Mouse (Mus musculus) brain, embryonic 14.5 days (tissue): ENCODE results near the gene Rasa1.

Experiments used
- CTCF ChIP-seq: fragments of 200-500 bp; IDR thresholded peaks from 2 replicates; pipeline ENCODE4 v1.5.1; 2012; ENCODE audit warnings: inconsistent platforms, mild to moderate bottlenecking, moderate library complexity, borderline replicate concordance; ENCODE audit not compliant: insufficient read depth, insufficient read length; ENCODE audit errors: extremely low read depth
- POLR2A ChIP-seq: fragments of 200-500 bp; IDR thresholded peaks from 2 replicates; pipeline ENCODE4 v1.6.1; 2012; ENCODE audit warnings: mild to moderate bottlenecking, inconsistent platforms, borderline replicate concordance; ENCODE audit not compliant: poor library complexity, insufficient read depth, insufficient read length, severe bottlenecking; ENCODE audit errors: extremely low read depth

DNA sequence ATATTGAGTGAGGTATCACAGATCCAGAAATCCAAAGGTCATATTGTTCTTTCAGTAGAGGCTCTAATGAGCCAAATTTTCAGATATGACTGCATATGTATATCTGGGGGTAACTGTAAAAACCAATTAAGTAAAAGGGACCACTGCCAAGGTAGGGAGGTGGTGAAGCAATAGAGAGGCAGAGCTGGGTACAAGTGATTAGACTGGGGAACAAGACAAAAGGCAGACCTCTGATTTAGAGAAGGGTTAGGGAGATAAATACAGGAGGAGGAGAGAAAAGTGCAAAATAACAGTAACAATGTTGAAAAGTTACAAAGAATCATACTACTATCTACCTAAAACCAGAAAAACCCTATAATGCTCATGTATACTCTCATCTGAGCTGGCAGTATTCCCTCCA is 10.0 kb downstream of the Rasa1 start:
- TF ChIP-seq CTCF (no peak), POLR2A (no peak)
